Comparison of ENCODE assay signal across 11 mouse cellular contexts in genomic region chr1:187100624-187101023, GRCm38 (mm10).
"Had no signal": no experiment of that assay in that cellular context is flagged by ENCODE, and none has a peak within 500 bp of the region (broad histone marks: within the 10 kb centered on the region; RNA-seq: fewer than 3 reads in every experiment).

No protein-coding gene starts in this region.

- DNase-seq: kidney, adult 18-20 months; kidney, adult 9 months; kidney, postnatal 14 days; layer of hippocampus, adult 9-11 months; layer of hippocampus, postnatal 36 days; liver, postnatal 0 days; retina, postnatal 1 day; right cerebral cortex, postnatal 25 days; thymus, adult 2 months; thymus, postnatal 14 days; thymus, postnatal 4 days had no signal
